Mouse (Mus musculus) right cerebral cortex, adult 2 months (tissue): Measurements from ENCODE around the gene Slc22a7.

Source experiments
- DNase-seq, 2 experiments: peaks; one replicate each; pipeline ENCODE4 v3.0.0; 2021 to 2022; ENCODE audit warnings: low spot score in 2 of 2

Gene Slc22a7

DNA sequence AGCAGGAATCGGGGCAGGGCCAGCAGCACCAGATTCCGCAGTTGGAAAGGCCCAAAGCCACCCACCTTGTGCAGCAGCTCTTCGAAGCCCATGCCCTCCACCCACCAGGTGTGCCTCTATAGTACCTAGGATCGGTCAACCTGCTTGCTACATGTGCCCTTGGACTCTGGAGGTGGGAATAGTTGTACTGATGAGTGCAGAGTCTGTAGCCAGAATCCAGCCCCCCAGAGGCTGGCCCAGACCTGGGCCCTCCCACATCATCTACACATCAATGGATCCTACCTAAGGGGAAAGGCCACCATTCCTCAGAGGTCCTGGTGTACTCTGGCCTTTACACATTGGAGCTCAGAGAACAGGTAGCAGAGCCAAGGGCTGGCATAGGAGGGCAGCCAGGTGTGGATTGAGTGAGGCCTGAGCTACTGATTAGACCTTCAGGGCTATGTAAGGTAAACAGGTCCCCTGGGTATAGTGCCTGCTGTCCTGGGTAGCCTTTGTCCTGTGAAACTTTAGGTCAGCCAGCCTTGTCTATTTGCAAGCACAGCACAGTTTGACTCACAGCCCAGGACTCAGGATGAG is at the start of gene Slc22a7:
Gene Slc22a7 (minus strand): TSS at position 160 of the 576 bp plus-strand sequence.
- no peak for DNase-seq

GRCm38 (mm10) chr17:46487431-46487830 is 49.2 kb upstream of the Slc22a7 start, which contains the start of gene Ttbk1:
Ttbk1 (minus strand) TSS chr17:46487675.
- peak; percentile 65 to 66 for DNase-seq

GRCm38 (mm10) chr17:46486995-46487394 is 48.7 kb upstream of the Slc22a7 start:
- no peak for DNase-seq

DNA sequence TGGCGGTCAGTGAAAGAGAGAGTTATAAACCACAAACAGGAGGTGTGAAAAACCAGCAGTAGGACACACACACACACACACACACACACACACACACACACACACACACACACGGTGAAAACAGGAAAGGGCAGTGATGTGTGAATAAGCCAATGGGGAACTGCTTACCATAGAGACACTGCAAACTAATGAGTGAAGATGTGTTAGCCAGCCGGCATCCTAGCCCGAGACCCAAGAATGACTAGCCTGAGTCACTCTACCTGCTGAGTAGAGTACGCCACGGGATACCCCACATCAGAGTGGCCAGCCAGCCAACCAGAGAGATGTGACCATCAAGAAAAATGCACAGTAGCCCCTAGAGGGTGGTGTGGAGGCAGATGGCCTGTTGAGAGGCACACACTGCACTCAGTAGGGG is 46.2 kb upstream of the Slc22a7 start:
- DNase-seq = peak in 1 of 2 experiments; percentile 25

GRCm38 (mm10) chr17:46484021-46484431 is 45.8 kb upstream of the Slc22a7 start:
- peak in 1 of 2 experiments; percentile 39 for DNase-seq

DNA sequence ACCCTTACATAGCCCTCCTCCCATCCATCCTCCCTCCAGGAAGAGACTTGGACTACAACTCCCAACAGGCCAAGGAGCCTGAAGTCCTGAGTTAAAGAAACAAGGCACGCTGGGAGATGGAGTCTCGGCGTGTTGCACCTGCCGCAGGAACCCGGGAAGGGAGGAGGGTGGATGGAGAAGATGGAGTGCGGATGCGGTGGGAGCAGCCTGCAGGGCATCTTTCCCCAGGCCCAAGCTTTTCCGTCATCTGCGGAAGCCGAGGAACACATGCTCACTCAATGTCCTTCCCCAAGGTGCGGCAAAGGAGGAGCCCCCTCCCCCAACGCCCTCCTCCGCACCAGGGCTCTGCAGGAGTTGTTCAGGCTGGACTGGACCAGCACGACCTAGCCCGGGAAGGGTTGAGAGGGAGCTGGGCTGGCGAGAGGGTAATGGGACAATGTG is 45.3 kb upstream of the Slc22a7 start:
- peak; percentile 65 to 71 for DNase-seq

- DNase-seq = no peak
Measured at GRCm38 (mm10) chr17:46477286-46477685, 39.0 kb upstream of the Slc22a7 start.

- DNase-seq = no peak
Measured at GRCm38 (mm10) chr17:46476601-46477000, 38.3 kb upstream of the Slc22a7 start.

DNA sequence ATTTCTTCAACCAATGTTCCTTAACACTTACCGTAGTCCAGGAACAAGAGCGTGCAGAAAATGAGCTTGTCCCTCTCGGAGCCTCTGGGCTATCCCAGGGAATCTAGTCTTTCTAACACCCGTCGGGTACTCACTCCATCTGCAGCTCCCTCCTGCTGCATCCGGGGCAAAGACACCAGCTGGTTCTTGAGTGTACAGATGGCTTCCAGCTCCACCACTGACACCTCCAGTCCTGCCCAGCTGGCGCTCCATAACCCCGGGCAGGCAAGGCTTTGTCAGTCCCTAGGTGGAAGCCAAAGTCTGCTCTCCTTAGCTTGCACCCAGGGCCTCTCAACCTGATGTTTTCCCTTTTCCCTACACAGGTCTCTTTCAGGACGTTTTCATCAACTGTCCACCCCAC is 29.6 kb upstream of the Slc22a7 start:
- DNase-seq = no peak

GRCm38 (mm10) chr17:46462226-46462625 is 24.0 kb upstream of the Slc22a7 start:
- no peak for DNase-seq

DNA sequence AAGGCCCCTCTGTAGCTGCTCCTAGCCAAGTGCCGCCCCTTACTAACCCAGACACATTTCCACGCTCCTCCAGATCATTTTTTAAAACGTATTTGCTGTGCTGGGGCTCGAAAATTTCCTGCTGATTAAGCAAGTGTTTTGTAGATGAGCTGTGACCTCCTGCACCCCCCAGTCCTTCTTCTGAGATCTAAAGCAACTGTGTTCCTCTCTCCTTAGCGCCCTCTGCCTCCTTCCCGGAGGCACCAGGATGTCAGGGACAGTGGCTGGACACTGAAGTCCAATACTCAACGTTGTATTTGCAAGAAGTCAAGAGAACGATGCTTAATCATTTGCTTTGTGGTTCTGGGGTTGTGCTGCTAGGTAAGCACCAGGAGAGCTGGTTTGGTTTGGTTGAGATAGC is 23.1 kb upstream of the Slc22a7 start:
- no peak for DNase-seq

- no peak for DNase-seq
Measured at GRCm38 (mm10) chr17:46460673-46461072, 22.4 kb upstream of the Slc22a7 start.

DNA sequence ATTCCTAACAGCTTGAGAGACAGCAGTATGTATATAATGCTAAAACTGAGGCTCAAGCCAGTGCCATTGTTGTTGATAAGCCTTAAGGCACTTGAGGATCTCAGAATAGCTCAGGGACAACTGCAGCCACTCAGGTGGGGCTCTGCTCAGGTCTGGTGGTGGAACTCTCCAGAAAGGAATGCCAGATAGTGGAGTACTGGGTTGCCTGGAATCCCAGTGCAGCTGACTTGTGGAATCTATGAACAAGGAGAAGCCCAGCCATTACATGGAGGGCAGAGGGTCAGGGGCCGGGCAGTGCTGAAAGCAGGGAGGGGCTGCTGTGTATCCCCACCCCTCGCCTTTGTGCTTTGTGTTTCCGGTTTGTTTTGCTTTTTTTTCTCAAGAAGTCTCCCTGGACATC is 20.2 kb upstream of the Slc22a7 start:
- no peak for DNase-seq

DNA sequence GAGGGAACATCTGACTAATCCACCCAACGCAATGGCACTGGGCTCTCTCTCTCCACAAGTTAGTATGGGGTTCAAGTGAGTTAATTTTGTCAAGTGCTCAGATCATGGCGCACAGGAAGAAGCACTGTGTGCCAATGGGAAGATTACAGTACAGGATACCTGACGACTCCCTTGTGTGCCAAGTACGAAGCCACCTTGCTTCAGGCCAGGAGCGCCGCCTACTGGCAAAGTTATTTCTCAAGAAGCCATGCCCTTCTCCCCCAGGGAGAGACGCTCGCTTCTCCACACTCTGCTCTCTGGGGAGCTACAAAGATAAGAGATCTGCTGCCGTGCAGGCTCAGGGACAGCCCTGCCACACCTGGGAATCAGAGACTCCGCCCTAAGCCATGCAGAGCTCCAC is 19.5 kb upstream of the Slc22a7 start:
- peak in 1 of 2 experiments; percentile 41 for DNase-seq

GRCm38 (mm10) chr17:46455110-46455691 is 16.9 kb upstream of the Slc22a7 start:
- DNase-seq = no peak

- DNase-seq = no peak
Measured at GRCm38 (mm10) chr17:46454539-46454938, 16.3 kb upstream of the Slc22a7 start.

GRCm38 (mm10) chr17:46453970-46454411 is 15.7 kb upstream of the Slc22a7 start:
- peak in 1 of 2 experiments; percentile 27 for DNase-seq

- DNase-seq = no peak
Measured at GRCm38 (mm10) chr17:46453302-46453948, 15.2 kb upstream of the Slc22a7 start.

DNA sequence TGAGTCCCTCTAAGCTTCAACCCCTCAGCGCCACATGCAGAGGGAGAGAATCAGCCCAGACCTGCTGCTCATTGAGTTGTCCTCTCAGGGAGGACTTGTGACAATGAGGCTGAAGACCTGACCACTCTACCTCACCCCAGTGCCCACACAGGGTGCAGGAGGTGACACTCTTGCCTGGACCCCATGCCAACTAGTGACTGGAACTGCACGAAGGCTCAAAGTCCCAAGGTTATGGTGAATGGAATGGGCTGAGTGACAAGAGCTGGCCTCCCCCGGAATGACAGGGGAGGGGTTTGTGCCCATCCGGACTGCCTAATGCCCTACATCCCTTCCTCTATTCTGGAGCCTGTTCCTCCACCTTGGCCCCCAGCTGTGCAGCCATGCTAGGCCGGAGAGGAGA is 14.4 kb upstream of the Slc22a7 start:
- no peak for DNase-seq

DNA sequence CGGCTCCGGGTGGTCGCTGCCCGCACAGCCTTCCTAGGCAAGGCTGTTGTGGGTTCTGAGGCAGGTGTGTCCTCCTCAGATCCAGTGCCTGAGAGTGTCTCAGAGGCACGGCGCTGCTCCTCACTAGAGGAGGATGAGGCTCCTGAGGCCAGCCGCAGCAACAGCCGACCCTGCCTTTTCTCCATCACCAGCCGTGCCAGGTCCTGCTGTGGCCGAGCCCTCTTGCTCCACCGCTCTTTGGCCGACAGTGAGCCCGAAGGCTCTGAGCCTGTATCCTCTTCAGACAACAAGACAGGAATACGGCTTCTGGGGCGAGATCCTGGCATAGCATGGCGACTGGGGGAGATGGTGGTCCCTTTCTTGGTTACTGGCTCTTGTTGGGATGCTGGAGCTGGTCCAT is 8.0 kb upstream of the Slc22a7 start:
- no peak for DNase-seq

- DNase-seq = no peak
Measured at GRCm38 (mm10) chr17:46444839-46445579, 6.8 kb upstream of the Slc22a7 start.

DNA sequence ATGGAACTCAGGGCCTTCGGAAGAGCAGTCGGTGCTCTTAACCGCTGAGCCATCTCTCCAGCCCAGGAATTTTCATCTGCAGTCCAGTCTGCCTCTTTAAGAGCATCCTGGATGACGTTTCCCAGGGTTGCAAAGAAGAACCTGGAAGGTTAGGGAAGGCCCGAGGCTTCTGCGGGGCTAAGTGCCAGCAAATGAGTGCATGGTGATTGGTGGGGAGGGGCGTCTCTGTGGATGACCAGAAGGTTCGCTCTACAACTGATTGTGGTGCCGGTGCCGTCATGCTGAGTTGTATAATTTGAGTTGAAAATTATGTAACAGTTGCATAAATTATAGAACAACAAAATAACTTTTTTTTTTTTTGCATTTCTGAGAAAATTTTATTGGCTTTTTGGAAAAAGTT is 919 bp upstream of the Slc22a7 start:
- DNase-seq = no peak
